Comparison of ENCODE assay signal across 8 mouse cellular contexts in the genomic region with DNA sequence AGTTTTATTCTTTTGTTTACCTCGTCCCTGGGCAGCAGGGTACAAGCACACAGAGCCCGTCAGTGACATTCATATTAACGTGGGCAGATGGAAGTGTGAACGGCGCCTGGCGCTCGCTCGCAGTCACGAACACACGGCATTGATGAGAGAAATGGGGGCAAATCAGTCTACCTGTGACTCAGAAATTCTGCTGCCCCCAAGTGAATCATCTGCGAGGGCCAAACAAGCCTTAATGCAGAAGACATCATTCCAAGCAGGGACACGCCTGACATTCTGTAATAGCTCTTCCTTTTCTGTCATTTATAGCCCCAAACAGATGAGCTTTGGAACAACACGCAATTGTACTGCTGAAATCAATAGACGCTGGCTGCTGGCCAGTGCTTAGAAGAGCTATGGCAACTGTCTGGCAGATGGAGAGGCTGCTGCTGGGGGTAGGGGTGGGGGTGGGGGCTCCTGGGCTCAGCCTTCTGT. TPM values are rescaled to one million over a fixed set of nuclear protein-coding genes. Genes with fewer than 3 reads are reported as not detected.
DNase-seq lines count a peak whose midpoint lies in the region; ATAC-seq and TF ChIP-seq lines count a peak whose summit lies in the region.

No protein-coding gene starts in this region.

- H3K36me3 ChIP-seq in lung, embryonic 14.5 days (ENCODE audit: insufficient read depth): no peaks in the 10 kb centered on the region
- no peaks in the 10 kb centered on the region for H3K36me3 ChIP-seq in intestine, embryonic 15.5 days
- H3K36me3 ChIP-seq in midbrain, embryonic 10.5 days: no peaks in the 10 kb centered on the region

- no peak for ATAC-seq in lung, embryonic 14.5 days (ENCODE audit: insufficient read depth)
- peak; percentile 63 for ATAC-seq in intestine, embryonic 15.5 days

- H3K9me3 ChIP-seq in lung, embryonic 14.5 days (ENCODE audit: low read depth, low read length): no peaks in the 10 kb centered on the region
- no peaks in the 10 kb centered on the region for H3K9me3 ChIP-seq in intestine, embryonic 15.5 days
- no peaks in the 10 kb centered on the region for H3K9me3 ChIP-seq in midbrain, embryonic 10.5 days (replicated peaks)

- no peaks in the 10 kb centered on the region; the same call in 1 of the 2 replicates for H3K4me1 ChIP-seq in lung, embryonic 14.5 days (ENCODE audit: insufficient read depth)
- H3K4me1 ChIP-seq in intestine, embryonic 15.5 days (replicated peaks): peaks cover 5% of the 10 kb centered on the region; the same call in 1 of the 2 replicates
- peaks cover 8% of the 10 kb centered on the region; the same call in 1 of the 2 replicates for H3K4me1 ChIP-seq in midbrain, embryonic 10.5 days

- no peaks in the 10 kb centered on the region for H3K27me3 ChIP-seq in lung, embryonic 14.5 days (ENCODE audit: insufficient read depth, low read length)
- H3K27me3 ChIP-seq in intestine, embryonic 15.5 days (replicated peaks): no peaks in the 10 kb centered on the region
- H3K27me3 ChIP-seq in midbrain, embryonic 10.5 days (ENCODE audit: low read depth, poor library complexity, severe bottlenecking): no peaks in the 10 kb centered on the region

- peak; percentile 40 for DNase-seq in lung, embryonic 14.5 days
- DNase-seq in lung, postnatal 4 days: no peak
- DNase-seq in midbrain, embryonic 10.5 days (ENCODE audit: low spot score): no peak
- DNase-seq in telencephalon, adult 2 months (ENCODE audit: low read depth, low spot score): peak; percentile 73
- no peak for DNase-seq in spleen, postnatal 4 days (ENCODE audit: low spot score in 2 of 2)
- no peak for DNase-seq in lung, adult 18-20 months
- no peak for DNase-seq in thymus, postnatal 36 days

- TF ChIP-seq CTCF in lung, embryonic 14.5 days (IDR thresholded peaks at IDR 0.05; ENCODE audit: low read depth): no peak

- no peak overlapping the region for H3K27ac ChIP-seq in lung, embryonic 14.5 days (ENCODE audit: low read depth)
- H3K27ac ChIP-seq in intestine, embryonic 15.5 days: no peak overlapping the region
- H3K27ac ChIP-seq in midbrain, embryonic 10.5 days (replicated peaks): peak overlapping the region; percentile 47; the same call in 1 of the 2 replicates

- no peak overlapping the region for H3K9ac ChIP-seq in lung, embryonic 14.5 days
- no peak overlapping the region for H3K9ac ChIP-seq in intestine, embryonic 15.5 days

- no peak overlapping the region for H3K4me2 ChIP-seq in lung, embryonic 14.5 days
- peak overlapping the region; percentile 26; the same call in 1 of the 2 replicates for H3K4me2 ChIP-seq in intestine, embryonic 15.5 days (replicated peaks)

- no peak overlapping the region for H3K4me3 ChIP-seq in lung, embryonic 14.5 days (ENCODE audit: low read depth, low read length)
- H3K4me3 ChIP-seq in intestine, embryonic 15.5 days (replicated peaks): no peak overlapping the region
- no peak overlapping the region for H3K4me3 ChIP-seq in midbrain, embryonic 10.5 days

- 53% methylated on average over 14 of the region's 14 CpGs for WGBS in lung, embryonic 14.5 days
- 57% methylated on average over 14 of the region's 14 CpGs for WGBS in intestine, embryonic 15.5 days
- 82% methylated on average over 14 of the region's 14 CpGs for WGBS in midbrain, embryonic 10.5 days

RNA-seq across cellular contexts. Expression of gene C2cd4b, which starts 36.0 kb away (rescaled TPM):
- polyA plus RNA-seq in lung, embryonic 14.5 days (2014; fragmentation: Nextera tagmentation; extraction: Ambion mirVana): 1.1 and 1.7 TPM in 2 replicates
- polyA plus RNA-seq in intestine, embryonic 15.5 days (2015; fragmentation: Nextera tagmentation; extraction: Ambion mirVana): 1.1 and 1.3 TPM in 2 replicates
- 0.14 TPM in 1 of 2 replicates, not detected in the other for polyA plus RNA-seq in midbrain, embryonic 10.5 days (2016; fragmentation: Nextera tagmentation; extraction: Ambion mirVana)

RNA-seq across cellular contexts. Expression of gene C2cd4a, which starts 36.9 kb away (rescaled TPM):
- 1.3 and 1.9 TPM in 2 replicates for polyA plus RNA-seq in lung, embryonic 14.5 days (2014; fragmentation: Nextera tagmentation; extraction: Ambion mirVana)
- 1.1 and 1.2 TPM in 2 replicates for polyA plus RNA-seq in intestine, embryonic 15.5 days (2015; fragmentation: Nextera tagmentation; extraction: Ambion mirVana)
- polyA plus RNA-seq in midbrain, embryonic 10.5 days (2016; fragmentation: Nextera tagmentation; extraction: Ambion mirVana): not detected in 2 replicates

RNA-seq across cellular contexts. Expression of gene Vps13c, which starts 45.0 kb away (rescaled TPM):
- 6.6 TPM in 2 replicates for polyA plus RNA-seq in lung, embryonic 14.5 days (2014; fragmentation: Nextera tagmentation; extraction: Ambion mirVana)
- 5.2 and 5.6 TPM in 2 replicates for polyA plus RNA-seq in intestine, embryonic 15.5 days (2015; fragmentation: Nextera tagmentation; extraction: Ambion mirVana)
- polyA plus RNA-seq in midbrain, embryonic 10.5 days (2016; fragmentation: Nextera tagmentation; extraction: Ambion mirVana): 4.0 and 5.1 TPM in 2 replicates

Comparison
In these comparisons a context has a peak if more than half of its experiments do, and no peak if none do; other contexts are left out.
1. DNase-seq: peak in lung, embryonic 14.5 days (single experiment) and telencephalon, adult 2 months (single experiment); none in lung, postnatal 4 days (0 of 2), midbrain, embryonic 10.5 days (single experiment), spleen, postnatal 4 days (0 of 2), lung, adult 18-20 months (0 of 2) and thymus, postnatal 36 days (0 of 2).